Mouse (Mus musculus): ENCODE data around the gene Agpat4.

DNA sequence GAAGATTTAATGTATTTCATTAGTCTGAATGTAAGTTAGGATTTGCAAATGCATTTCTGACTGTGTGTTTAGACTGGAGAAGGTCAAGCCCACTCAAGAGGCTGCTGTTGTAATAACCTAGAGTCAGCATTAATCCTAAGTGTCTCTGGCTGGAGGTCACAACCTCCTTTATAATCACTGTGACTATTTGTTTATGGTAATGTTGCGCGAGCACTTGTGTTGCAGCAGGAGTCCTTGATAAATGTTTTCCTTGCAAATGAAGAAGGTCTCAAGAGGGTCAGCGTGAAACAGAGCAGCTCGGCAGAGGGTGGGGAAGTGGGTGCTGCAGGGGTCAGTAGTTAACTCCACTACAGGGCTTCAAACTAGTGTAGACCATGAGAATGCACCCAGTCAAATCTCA is 57.1 kb downstream of the Agpat4 start:
- no peak for TF ChIP-seq CTCF (conservative IDR thresholded peaks at IDR 0.05; ENCODE audit: low read length)
- TF ChIP-seq POU5F1 (IDR thresholded peaks at IDR 0.05; ENCODE audit: borderline replicate concordance, low read length) = no peak
